In genomic region chr14:76555263-76556030, GRCm38 (mm10) we compare ENCODE assay signal across 8 mouse cellular contexts. TPM values are rescaled to one million over a fixed set of nuclear protein-coding genes. Genes with fewer than 3 reads are reported as not detected.
A peak's percentile ranks its signal among the peaks of the same experiment; 100 is the strongest.
DNase-seq lines count a peak whose midpoint lies in the region; ATAC-seq and TF ChIP-seq lines count a peak whose summit lies in the region.

No protein-coding gene starts in this region.

- H3K9ac ChIP-seq in limb, embryonic 11.5 days (ENCODE audit: low read length), result no peak overlapping the region

- no peak for TF ChIP-seq CTCF in testis, adult 2 months (IDR thresholded peaks at IDR 0.05; ENCODE audit: control insufficient read depth, insufficient read depth, insufficient replicate concordance, low read depth, low read length)

- no peak for TF ChIP-seq POLR2A in testis, adult 2 months (IDR thresholded peaks at IDR 0.05; ENCODE audit: control insufficient read depth, low read depth, low read length)

- peak overlapping the region; percentile 94 for H3K4me2 ChIP-seq in limb, embryonic 11.5 days (ENCODE audit: low read depth, severe bottlenecking)

- H3K9me3 ChIP-seq in limb, embryonic 11.5 days (ENCODE audit: control insufficient read depth, low read length), result no peaks in the 10 kb centered on the region

- peak; percentile 42 for ATAC-seq in frontal cortex, adult (ENCODE audit: low TSS enrichment)
- peak; percentile 15; the same call in 1 of the 2 replicates for ATAC-seq in limb, embryonic 11.5 days (ENCODE audit: insufficient number of reproducible peaks, low FRiP score, low TSS enrichment, low read depth)

- 33% methylated on average over 18 of the region's 18 CpGs for WGBS in limb, embryonic 11.5 days

- no peak overlapping the region for H3K27ac ChIP-seq in testis, adult 2 months (ENCODE audit: control insufficient read depth, insufficient read depth, low read depth, low read length)
- H3K27ac ChIP-seq in limb, embryonic 11.5 days (replicated peaks; ENCODE audit: low read depth, low read length), result peak overlapping the region; percentile 78

- no peaks in the 10 kb centered on the region for H3K27me3 ChIP-seq in testis, adult 2 months (ENCODE audit: control insufficient read depth, insufficient read depth, low read length)
- H3K27me3 ChIP-seq in limb, embryonic 11.5 days (ENCODE audit: control insufficient read depth, insufficient read depth, low read length), result no peaks in the 10 kb centered on the region

- no peak for DNase-seq in frontal cortex, postnatal 14 days (ENCODE audit: low spot score in 2 of 2)
- DNase-seq in testis, postnatal 14 days (ENCODE audit: low spot score), result no peak
- peak; percentile 58 for DNase-seq in limb, embryonic 11.5 days (ENCODE audit: low spot score)
- peak; percentile 49 for DNase-seq in telencephalon, adult 2 months (ENCODE audit: low read depth, low spot score)
- no peak for DNase-seq in adrenal gland, postnatal 10 days
- no peak for DNase-seq in urinary bladder, postnatal 36 days (ENCODE audit: low spot score in 2 of 2)

- H3K4me1 ChIP-seq in testis, adult 2 months (ENCODE audit: control insufficient read depth, insufficient read depth, low read length), result peaks cover 13% of the 10 kb centered on the region
- 0 out of 2 replicates have a peak, but pooled peaks cover 5% of the 10 kb centered on the region for H3K4me1 ChIP-seq in limb, embryonic 11.5 days (ENCODE audit: control insufficient read depth, insufficient read depth, low read length)

- peak overlapping the region; percentile 83 for H3K4me3 ChIP-seq in testis, adult 2 months (ENCODE audit: control insufficient read depth, low read depth, low read length)
- peak overlapping the region; percentile 64 for H3K4me3 ChIP-seq in limb, embryonic 11.5 days (ENCODE audit: low read depth, low read length)

- H3K36me3 ChIP-seq in testis, adult 2 months (ENCODE audit: control insufficient read depth, insufficient read depth, low read length), result no peaks in the 10 kb centered on the region
- H3K36me3 ChIP-seq in limb, embryonic 11.5 days (ENCODE audit: control insufficient read depth, insufficient read depth, low read length), result no peaks in the 10 kb centered on the region

RNA-seq across cellular contexts. Expression of gene Serp2, which starts 1.2 kb away (rescaled TPM):
- polyA plus RNA-seq in testis, adult 2 months (2012; rRNA removed), result 73.8 and 80.3 TPM in 2 replicates
- polyA plus RNA-seq in limb, embryonic 11.5 days (2014; fragmentation: Nextera tagmentation; extraction: Ambion mirVana), result 18.7 and 19.4 TPM in 2 replicates
- 1 to 10 TPM; 7.2 to 9.6 TPM for total RNA-seq in adrenal gland, postnatal 10 days (2021)

Comparison
In these comparisons a context has a peak if more than half of its experiments do, and no peak if none do; other contexts are left out.
1. DNase-seq: peak in limb, embryonic 11.5 days (single experiment) and telencephalon, adult 2 months (single experiment); none in frontal cortex, postnatal 14 days (0 of 2), testis, postnatal 14 days (single experiment), adrenal gland, postnatal 10 days (single experiment) and urinary bladder, postnatal 36 days (0 of 2).